Mouse (Mus musculus): ENCODE data around the gene Cenpe. TPM values are rescaled to one million over a fixed set of nuclear protein-coding genes. Genes with fewer than 3 reads are reported as not detected.
A peak's percentile ranks its signal among the peaks of the same experiment; 100 is the strongest.

Cenpe gene
- polyA plus RNA-seq, 1 experiment from 2014 or later, result 20.0 TPM

DNA sequence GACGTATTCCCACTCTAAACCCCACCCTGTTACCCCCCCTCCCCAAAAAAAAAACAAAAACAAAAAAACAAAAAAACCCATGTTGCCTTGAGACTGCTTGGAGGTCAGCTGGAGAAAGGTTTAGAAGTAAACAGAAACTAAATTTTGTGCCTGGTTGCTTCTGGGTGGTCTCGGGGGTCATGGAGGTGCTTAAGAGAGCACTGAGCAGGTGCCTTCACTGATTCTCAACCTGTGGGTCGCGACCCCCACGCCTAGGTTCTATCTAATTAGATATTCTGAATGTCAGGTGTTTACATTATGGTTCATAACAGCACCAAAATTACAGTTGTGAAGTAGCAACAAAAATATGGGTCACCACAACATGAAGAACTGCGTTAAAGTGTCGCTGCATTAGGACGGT, 69.4 kb downstream of the Cenpe start:
- no peak overlapping the region for H3K4me2 ChIP-seq (ENCODE audit: low read length)
- no peak for ATAC-seq (ENCODE audit: insufficient number of reproducible peaks, insufficient read depth, low FRiP score, low read depth)

GRCm38 (mm10) chr3:135285256-135285655, 72.9 kb downstream of the Cenpe start:
- H3K4me1 ChIP-seq (ENCODE audit: control insufficient read depth in 2 of 2, insufficient read depth in 2 of 2, low read length in 2 of 2), result no peaks in the 10 kb centered on the region
- 83% methylated on average over 11 of the region's 11 CpGs for WGBS
- H3K27me3 ChIP-seq (ENCODE audit: control insufficient read depth, insufficient read depth, low read length), result no peaks in the 10 kb centered on the region
- H3K36me3 ChIP-seq (ENCODE audit: control insufficient read depth, insufficient read depth, low read length), result no peaks in the 10 kb centered on the region
- no peak overlapping the region for H3K4me3 ChIP-seq (ENCODE audit: control insufficient read depth in 1 of 2, insufficient read depth in 1 of 2, low read depth in 1 of 2, low read length in 2 of 2)
- no peak overlapping the region for H3K27ac ChIP-seq (replicated peaks in 1 of 2; ENCODE audit: control insufficient read depth in 1 of 2, insufficient read depth in 1 of 2, low read depth in 2 of 2, low read length in 2 of 2)
- ATAC-seq (ENCODE audit: insufficient number of reproducible peaks, insufficient read depth, low FRiP score, low read depth), result no peak
- no peaks in the 10 kb centered on the region for H3K9me3 ChIP-seq (ENCODE audit: control insufficient read depth, low read length)
- H3K4me2 ChIP-seq (ENCODE audit: low read length), result no peak overlapping the region
- H3K9ac ChIP-seq (ENCODE audit: low read length), result no peak overlapping the region

More for the DNA sequence above, 69.4 kb downstream of the Cenpe start:
- no peaks in the 10 kb centered on the region for H3K4me1 ChIP-seq (ENCODE audit: control insufficient read depth in 2 of 2, insufficient read depth in 2 of 2, low read length in 2 of 2)
- H3K27ac ChIP-seq (replicated peaks in 1 of 2; ENCODE audit: control insufficient read depth in 1 of 2, insufficient read depth in 1 of 2, low read depth in 2 of 2, low read length in 2 of 2), result no peak overlapping the region
- 84% methylated on average over 8 of the region's 8 CpGs for WGBS
- no peaks in the 10 kb centered on the region for H3K27me3 ChIP-seq (ENCODE audit: control insufficient read depth, insufficient read depth, low read length)
- H3K9me3 ChIP-seq (ENCODE audit: control insufficient read depth, low read length), result no peaks in the 10 kb centered on the region
- H3K36me3 ChIP-seq (ENCODE audit: control insufficient read depth, insufficient read depth, low read length), result no peaks in the 10 kb centered on the region
- no peak overlapping the region for H3K4me3 ChIP-seq (ENCODE audit: control insufficient read depth in 1 of 2, insufficient read depth in 1 of 2, low read depth in 1 of 2, low read length in 2 of 2)
- H3K9ac ChIP-seq (ENCODE audit: low read length), result no peak overlapping the region

DNA sequence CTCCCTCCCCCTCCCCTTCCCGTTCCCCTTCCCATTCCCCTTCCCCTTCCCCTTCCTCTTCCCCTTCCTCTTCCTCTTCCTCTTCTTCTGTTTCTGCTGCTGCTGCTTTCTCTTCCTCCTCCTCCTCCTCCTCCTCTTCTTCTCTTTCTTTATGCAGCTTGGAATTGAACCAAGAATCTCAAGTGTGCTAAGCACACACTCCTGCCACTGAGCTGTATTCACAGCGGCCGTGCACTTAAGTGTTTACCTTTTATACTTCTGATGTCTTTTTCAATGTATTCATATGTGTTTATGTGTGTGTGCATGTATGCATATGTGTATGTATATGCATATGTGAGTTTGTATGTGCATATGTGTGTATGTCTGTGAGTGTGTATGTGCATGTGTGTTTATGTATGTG, 73.5 kb downstream of the Cenpe start:
- H3K27me3 ChIP-seq (ENCODE audit: control insufficient read depth, insufficient read depth, low read length), result no peaks in the 10 kb centered on the region

DNA sequence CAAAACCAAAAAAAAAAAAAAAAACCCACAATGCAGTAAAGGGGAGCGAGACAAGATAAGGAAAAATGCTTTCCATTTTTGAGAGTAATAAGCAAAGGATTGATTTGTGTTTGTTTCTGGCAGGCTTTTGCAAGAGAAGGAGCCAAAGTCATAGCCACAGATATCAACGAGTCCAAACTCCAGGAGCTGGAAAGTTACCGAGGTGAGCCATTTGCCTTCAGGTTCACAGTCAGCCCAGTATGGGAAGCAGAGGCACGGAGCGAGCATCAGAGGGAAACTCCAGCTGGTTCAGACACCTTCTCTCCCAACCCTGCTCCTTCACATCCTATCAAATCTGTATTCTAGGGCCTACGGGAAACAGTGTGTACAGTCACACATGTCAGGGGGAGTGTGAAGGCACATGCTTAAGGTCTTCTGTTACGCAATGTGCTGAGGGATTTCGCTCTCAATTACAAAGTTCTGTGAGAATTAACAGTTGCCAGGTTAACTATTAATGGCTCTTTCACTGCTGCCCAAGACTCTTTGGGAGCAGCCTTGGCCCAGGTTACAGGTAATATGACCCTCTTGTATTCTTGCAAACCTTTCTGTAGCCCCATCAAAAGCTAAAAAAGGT, 75.9 kb downstream of the Cenpe start:
- no peaks in the 10 kb centered on the region for H3K36me3 ChIP-seq (ENCODE audit: control insufficient read depth, insufficient read depth, low read length)
- H3K9ac ChIP-seq (ENCODE audit: low read length), result no peak overlapping the region
- ATAC-seq (ENCODE audit: insufficient number of reproducible peaks, insufficient read depth, low FRiP score, low read depth), result no peak
- no peaks in the 10 kb centered on the region for H3K4me1 ChIP-seq (ENCODE audit: control insufficient read depth in 2 of 2, insufficient read depth in 2 of 2, low read length in 2 of 2)
- H3K4me3 ChIP-seq (ENCODE audit: control insufficient read depth in 1 of 2, insufficient read depth in 1 of 2, low read depth in 1 of 2, low read length in 2 of 2), result no peak overlapping the region
- H3K9me3 ChIP-seq (ENCODE audit: control insufficient read depth, low read length), result no peaks in the 10 kb centered on the region
- 77% methylated on average over 8 of the region's 8 CpGs for WGBS
- no peak overlapping the region for H3K4me2 ChIP-seq (ENCODE audit: low read length)
- H3K27ac ChIP-seq (replicated peaks in 1 of 2; ENCODE audit: control insufficient read depth in 1 of 2, insufficient read depth in 1 of 2, low read depth in 2 of 2, low read length in 2 of 2), result no peak overlapping the region
- no peaks in the 10 kb centered on the region for H3K27me3 ChIP-seq (ENCODE audit: control insufficient read depth, insufficient read depth, low read length)

More for the DNA sequence above, 73.5 kb downstream of the Cenpe start:
- H3K27ac ChIP-seq (replicated peaks in 1 of 2; ENCODE audit: control insufficient read depth in 1 of 2, insufficient read depth in 1 of 2, low read depth in 2 of 2, low read length in 2 of 2), result no peak overlapping the region
- H3K4me2 ChIP-seq (ENCODE audit: low read length), result no peak overlapping the region
- H3K9me3 ChIP-seq (ENCODE audit: control insufficient read depth, low read length), result no peaks in the 10 kb centered on the region
- H3K9ac ChIP-seq (ENCODE audit: low read length), result no peak overlapping the region
- H3K4me1 ChIP-seq (ENCODE audit: control insufficient read depth in 2 of 2, insufficient read depth in 2 of 2, low read length in 2 of 2), result no peaks in the 10 kb centered on the region
- ATAC-seq (ENCODE audit: insufficient number of reproducible peaks, insufficient read depth, low FRiP score, low read depth), result no peak
- WGBS, result 53% methylated on average over 3 of the region's 3 CpGs
- no peaks in the 10 kb centered on the region for H3K36me3 ChIP-seq (ENCODE audit: control insufficient read depth, insufficient read depth, low read length)
- H3K4me3 ChIP-seq (ENCODE audit: control insufficient read depth in 1 of 2, insufficient read depth in 1 of 2, low read depth in 1 of 2, low read length in 2 of 2), result no peak overlapping the region

DNA sequence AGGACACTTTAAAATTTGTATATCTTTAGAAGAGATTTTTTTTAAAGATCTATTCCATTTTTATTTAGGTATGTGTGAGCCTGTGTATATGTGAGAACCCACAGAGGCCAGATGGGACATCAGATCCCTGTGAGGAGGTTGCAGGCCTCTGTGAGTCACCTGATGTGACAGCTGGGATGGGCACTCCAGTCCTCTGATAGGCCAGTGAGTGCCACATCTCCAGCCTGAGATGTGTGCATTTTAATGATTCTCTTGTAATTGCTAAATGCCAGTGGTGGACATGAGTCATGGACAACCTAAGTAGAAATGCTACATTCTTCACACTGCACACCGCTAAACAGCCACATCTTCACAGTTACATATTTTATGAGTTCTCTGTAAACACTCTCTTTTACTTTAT, 76.8 kb downstream of the Cenpe start:
- ATAC-seq (ENCODE audit: insufficient number of reproducible peaks, insufficient read depth, low FRiP score, low read depth), result no peak
- H3K36me3 ChIP-seq (ENCODE audit: control insufficient read depth, insufficient read depth, low read length), result no peaks in the 10 kb centered on the region
- no peak overlapping the region for H3K4me3 ChIP-seq (ENCODE audit: control insufficient read depth in 1 of 2, insufficient read depth in 1 of 2, low read depth in 1 of 2, low read length in 2 of 2)
- H3K9me3 ChIP-seq (ENCODE audit: control insufficient read depth, low read length), result no peaks in the 10 kb centered on the region
- H3K4me1 ChIP-seq (ENCODE audit: control insufficient read depth in 2 of 2, insufficient read depth in 2 of 2, low read length in 2 of 2), result peaks cover 4% of the 10 kb centered on the region in 2 experiments; a peak in 3 of 4 replicates
- WGBS, result 86% methylated on average over 1 of the region's 1 CpGs
- no peak overlapping the region for H3K9ac ChIP-seq (ENCODE audit: low read length)
- H3K27me3 ChIP-seq (ENCODE audit: control insufficient read depth, insufficient read depth, low read length), result no peaks in the 10 kb centered on the region
- no peak overlapping the region for H3K27ac ChIP-seq (replicated peaks in 1 of 2; ENCODE audit: control insufficient read depth in 1 of 2, insufficient read depth in 1 of 2, low read depth in 2 of 2, low read length in 2 of 2)
- no peak overlapping the region for H3K4me2 ChIP-seq (ENCODE audit: low read length)

- H3K4me1 ChIP-seq (ENCODE audit: control insufficient read depth in 2 of 2, insufficient read depth in 2 of 2, low read length in 2 of 2), result peaks cover 4% of the 10 kb centered on the region in 2 experiments; a peak in 3 of 4 replicates
- H3K9me3 ChIP-seq (ENCODE audit: control insufficient read depth, low read length), result no peaks in the 10 kb centered on the region
- H3K9ac ChIP-seq (ENCODE audit: low read length), result no peak overlapping the region
- no peak overlapping the region for H3K27ac ChIP-seq (replicated peaks in 1 of 2; ENCODE audit: control insufficient read depth in 1 of 2, insufficient read depth in 1 of 2, low read depth in 2 of 2, low read length in 2 of 2)
- no peak overlapping the region for H3K4me2 ChIP-seq (ENCODE audit: low read length)
- 100% methylated on average over 5 of the region's 7 CpGs for WGBS
- H3K36me3 ChIP-seq (ENCODE audit: control insufficient read depth, insufficient read depth, low read length), result no peaks in the 10 kb centered on the region
- no peaks in the 10 kb centered on the region for H3K27me3 ChIP-seq (ENCODE audit: control insufficient read depth, insufficient read depth, low read length)
- peak; percentile 35; the same call in 1 of the 2 replicates for ATAC-seq (ENCODE audit: insufficient number of reproducible peaks, insufficient read depth, low FRiP score, low read depth)
- no peak overlapping the region for H3K4me3 ChIP-seq (ENCODE audit: control insufficient read depth in 1 of 2, insufficient read depth in 1 of 2, low read depth in 1 of 2, low read length in 2 of 2)
Measured at GRCm38 (mm10) chr3:135290249-135290894, 78.0 kb downstream of the Cenpe start.

GRCm38 (mm10) chr3:135293703-135294102, 81.4 kb downstream of the Cenpe start:
- Histone ChIP-seq H3K4me2 (ENCODE audit: low read length) (no peak overlapping the region), H3K4me1 (ENCODE audit: control insufficient read depth in 2 of 2, insufficient read depth in 2 of 2, low read length in 2 of 2) (peaks cover 4% of the 10 kb centered on the region in 2 experiments; a peak in 3 of 4 replicates), H3K27me3 (ENCODE audit: control insufficient read depth, insufficient read depth, low read length) (no peaks in the 10 kb centered on the region), H3K27ac (replicated peaks in 1 of 2; ENCODE audit: control insufficient read depth in 1 of 2, insufficient read depth in 1 of 2, low read depth in 2 of 2, low read length in 2 of 2) (no peak overlapping the region), H3K36me3 (ENCODE audit: control insufficient read depth, insufficient read depth, low read length) (no peaks in the 10 kb centered on the region), H3K9ac (ENCODE audit: low read length) (no peak overlapping the region), H3K9me3 (ENCODE audit: control insufficient read depth, low read length) (no peaks in the 10 kb centered on the region), H3K4me3 (ENCODE audit: control insufficient read depth in 1 of 2, insufficient read depth in 1 of 2, low read depth in 1 of 2, low read length in 2 of 2) (no peak overlapping the region)
- ATAC-seq (ENCODE audit: insufficient number of reproducible peaks, insufficient read depth, low FRiP score, low read depth), result no peak
- 32% methylated on average over 7 of the region's 7 CpGs for WGBS

Data from heart, embryonic 14.5 days (tissue).